28 mouse cellular contexts compared by ENCODE assay signal in genomic region chr6:73365306-73365705, GRCm38 (mm10).
"Had no signal": no experiment of that assay in that cellular context is flagged by ENCODE, and none has a peak within 500 bp of the region (broad histone marks: within the 10 kb centered on the region; RNA-seq: fewer than 3 reads in every experiment).

No protein-coding gene starts in this region.

- H3K27ac ChIP-seq: embryonic facial prominence, embryonic 10.5 days; embryonic facial prominence, embryonic 12.5 days; embryonic facial prominence, embryonic 13.5 days; embryonic facial prominence, embryonic 15.5 days; forebrain, embryonic 10.5 days; forebrain, embryonic 12.5 days; forebrain, embryonic 13.5 days; forebrain, embryonic 15.5 days; gastrocnemius, adult 2 months; heart, adult 2 months had no signal

- H3K4me1 ChIP-seq: embryonic facial prominence, embryonic 13.5 days had no signal

- H3K36me3 ChIP-seq: embryonic facial prominence, embryonic 10.5 days; embryonic facial prominence, embryonic 12.5 days; embryonic facial prominence, embryonic 13.5 days; embryonic facial prominence, embryonic 15.5 days; forebrain, embryonic 10.5 days; forebrain, embryonic 12.5 days; forebrain, embryonic 15.5 days had no signal

- H3K4me2 ChIP-seq: embryonic facial prominence, embryonic 12.5 days; embryonic facial prominence, embryonic 13.5 days; embryonic facial prominence, embryonic 15.5 days; forebrain, embryonic 12.5 days; forebrain, embryonic 13.5 days; forebrain, embryonic 15.5 days had no signal

- H3K27me3 ChIP-seq: forebrain, embryonic 15.5 days had no signal

- DNase-seq: cerebellum, adult 2 months; cerebellum, adult 8-10 months; cerebellum, adult 9-10 months; cerebellum, adult 9-11 months; cerebellum, postnatal 10 days; cerebellum, postnatal 14 days; cerebellum, postnatal 25 days; cerebellum, postnatal 36 days; embryo, embryonic 11 days; forebrain, postnatal 0 days; gastrocnemius, adult 2 months; gastrocnemius, postnatal 10 days; gastrocnemius, postnatal 14 days; gastrocnemius, postnatal 25 days; gastrocnemius, postnatal 36 days; heart, adult 18-20 months; heart, adult 2 months had no signal

- H3K9me3 ChIP-seq: embryonic facial prominence, embryonic 10.5 days; embryonic facial prominence, embryonic 12.5 days; embryonic facial prominence, embryonic 13.5 days; embryonic facial prominence, embryonic 15.5 days; forebrain, embryonic 10.5 days; forebrain, embryonic 12.5 days; forebrain, embryonic 13.5 days; forebrain, embryonic 15.5 days had no signal

- ATAC-seq: forebrain, embryonic 13.5 days; forebrain, embryonic 14.5 days; forebrain, embryonic 15.5 days; forebrain, embryonic 16.5 days; forebrain, postnatal 0 days had no signal

- H3K9ac ChIP-seq: embryonic facial prominence, embryonic 12.5 days; embryonic facial prominence, embryonic 13.5 days; embryonic facial prominence, embryonic 15.5 days; forebrain, embryonic 12.5 days; forebrain, embryonic 13.5 days; forebrain, embryonic 15.5 days; forebrain, postnatal 0 days had no signal

- H3K4me3 ChIP-seq: embryonic facial prominence, embryonic 10.5 days; embryonic facial prominence, embryonic 12.5 days; embryonic facial prominence, embryonic 13.5 days; embryonic facial prominence, embryonic 15.5 days; erythroblast, embryonic 14.5 days; forebrain, embryonic 10.5 days; forebrain, embryonic 12.5 days; forebrain, embryonic 13.5 days; forebrain, embryonic 15.5 days; gastrocnemius, adult 2 months; heart, adult 2 months had no signal
